Mouse (Mus musculus) limb, embryonic 14.5 days (tissue): ENCODE data around the gene Zbtb1. TPM values are rescaled to one million over a fixed set of nuclear protein-coding genes. Genes with fewer than 3 reads are reported as not detected.
A peak's percentile ranks its signal among the peaks of the same experiment; 100 is the strongest.

Source experiments
- ATAC-seq: fragments of 200-750 bp; cut with Nextera tagmentation; 2 replicates; pipeline ENCODE4 v1.8.0; 2017; ENCODE audit warnings: low read depth, moderate number of reproducible peaks, moderate TSS enrichment; ENCODE audit not compliant: low FRiP score
- DNase-seq: peaks from one replicate; pipeline ENCODE4 v3.0.0-alpha.2; 2015; ENCODE audit warnings: low spot score
- H3K27ac ChIP-seq: fragments of 300-500 bp; sonication (generic); replicated peaks from 2 replicates; pipeline ENCODE4 v1.5.1; 2014; ENCODE audit warnings: low read depth, mild to moderate bottlenecking, low read length, moderate library complexity, mixed read lengths
- H3K27me3 ChIP-seq: fragments of 300-500 bp; sonication (generic); 2 replicates; pipeline ENCODE4 v1.6.1; 2014; ENCODE audit warnings: low read length, mixed read lengths; ENCODE audit not compliant: control insufficient read depth, insufficient read depth
- H3K36me3 ChIP-seq: fragments of 300-500 bp; sonication (generic); 2 replicates; pipeline ENCODE4 v1.6.1; 2014; ENCODE audit warnings: mild to moderate bottlenecking, low read length, moderate library complexity, mixed read lengths; ENCODE audit not compliant: control insufficient read depth, insufficient read depth
- H3K4me1 ChIP-seq: fragments of 300-500 bp; sonication (generic); 2 replicates; pipeline ENCODE4 v1.6.1; 2014; ENCODE audit warnings: antibody characterized with exemption, low read length, mixed read lengths; ENCODE audit not compliant: control insufficient read depth, insufficient read depth
- H3K4me2 ChIP-seq: fragments of 300-500 bp; sonication (generic); replicated peaks from 2 replicates; pipeline ENCODE4 v1.6.1; 2014; ENCODE audit warnings: low read depth, mild to moderate bottlenecking, low read length, moderate library complexity; ENCODE audit not compliant: severe bottlenecking
- H3K4me3 ChIP-seq: fragments of 300-500 bp; sonication (generic); replicated peaks from 2 replicates; pipeline ENCODE4 v1.5.1; 2014; ENCODE audit warnings: low read length
- H3K9ac ChIP-seq: fragments of 300-500 bp; sonication (generic); 2 replicates; pipeline ENCODE4 v1.6.1; 2014; ENCODE audit warnings: mild to moderate bottlenecking, low read depth, low read length, moderate library complexity; ENCODE audit not compliant: severe bottlenecking
- H3K9me3 ChIP-seq: fragments of 300-500 bp; sonication (generic); 2 replicates; pipeline ENCODE4 v1.6.1; 2016; ENCODE audit warnings: low read length; ENCODE audit not compliant: control insufficient read depth
- POLR2A ChIP-seq: fragments of 200-500 bp; IDR thresholded peaks from 2 replicates; pipeline ENCODE4 v1.8.0; 2012; ENCODE audit warnings: inconsistent platforms, mild to moderate bottlenecking, moderate library complexity, borderline replicate concordance; ENCODE audit not compliant: insufficient read depth, insufficient read length; ENCODE audit errors: extremely low read depth
- WGBS: fragments of 180-500 bp; shearing (Covaris S2); extraction: QIAGEN DNeasy Blood & Tissue Kit; methylation state at CpG from one replicate; pipeline ENCODE4 v1.1.7; 2014; 5-methylcytosine and 5-hydroxymethylcytosine counted together
- polyA plus RNA-seq, 2 experiments: library from polyadenylated mRNA; depleted of rRNA in 1 of 2; stranded (reverse) in 1 of 2; unstranded in 1 of 2; fragments of >200 nt; fragmentation: Nextera tagmentation in 1 of 2; extraction: Ambion mirVana in 1 of 2; gene quantifications; 2 replicates each; pipeline versions ENCODE4 v1.2.1 to v1.2.3; 2012 to 2014

Gene Zbtb1
- polyA plus RNA-seq, 2 experiments, result 6.9 to 9.4 TPM

DNA sequence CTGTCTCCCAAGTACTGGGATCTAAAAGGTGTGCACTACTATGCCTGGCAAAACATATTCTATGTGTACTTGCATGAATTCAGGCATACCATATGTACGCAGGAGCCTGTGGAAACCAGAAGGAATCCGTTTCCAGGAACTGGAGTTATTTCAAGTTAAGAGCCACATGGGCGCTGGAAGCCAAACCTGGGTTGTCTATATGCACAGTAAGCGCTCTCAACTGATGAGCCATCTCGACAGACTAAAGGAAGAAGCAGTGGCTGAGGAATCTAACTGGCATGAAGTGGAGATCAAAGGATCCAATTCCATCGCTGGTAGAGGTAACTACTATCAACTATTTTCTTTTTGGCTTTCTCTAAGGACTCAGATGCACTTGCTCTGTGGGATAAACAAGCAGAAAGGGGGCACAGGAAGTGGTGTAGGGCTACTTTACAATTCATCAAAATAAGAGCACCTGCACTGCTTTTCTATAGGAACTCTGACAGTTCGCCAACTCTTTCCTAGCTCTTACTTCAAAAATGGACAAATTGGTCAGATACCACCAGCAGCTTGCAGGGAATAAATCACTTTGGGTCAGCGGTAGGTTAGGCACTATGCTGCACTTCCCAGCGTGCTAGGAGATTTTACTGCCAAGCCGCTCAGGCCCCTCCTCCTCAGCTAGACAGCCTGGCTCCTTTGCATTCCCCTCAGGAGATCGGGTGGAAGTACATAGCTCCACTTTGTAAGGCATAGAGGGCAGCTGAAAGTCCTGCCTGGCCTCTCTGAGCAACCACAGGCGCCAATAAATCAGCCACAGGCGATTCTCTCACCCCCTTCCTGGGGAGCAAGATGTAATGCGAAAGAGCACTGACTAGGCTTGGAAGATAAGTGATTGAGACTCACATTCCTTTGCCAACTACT, 2.7 kb upstream of the Zbtb1 start:
- Histone ChIP-seq H3K4me3 (peak overlapping the region; percentile 96), H3K36me3 (0 out of 2 replicates have a peak, but pooled peaks cover 7% of the 10 kb centered on the region), H3K4me1 (peaks cover 26% of the 10 kb centered on the region), H3K27ac (peak overlapping the region; percentile 52), H3K27me3 (no peaks in the 10 kb centered on the region), H3K9me3 (no peaks in the 10 kb centered on the region), H3K9ac (peak overlapping the region; percentile 99; the same call in 1 of the 2 replicates), H3K4me2 (peak overlapping the region; percentile 83)
- WGBS, result 14% methylated on average over 14 of the region's 14 CpGs
- TF ChIP-seq POLR2A, result no peak
- ATAC-seq (no peak), DNase-seq (peak; percentile 48)

DNA sequence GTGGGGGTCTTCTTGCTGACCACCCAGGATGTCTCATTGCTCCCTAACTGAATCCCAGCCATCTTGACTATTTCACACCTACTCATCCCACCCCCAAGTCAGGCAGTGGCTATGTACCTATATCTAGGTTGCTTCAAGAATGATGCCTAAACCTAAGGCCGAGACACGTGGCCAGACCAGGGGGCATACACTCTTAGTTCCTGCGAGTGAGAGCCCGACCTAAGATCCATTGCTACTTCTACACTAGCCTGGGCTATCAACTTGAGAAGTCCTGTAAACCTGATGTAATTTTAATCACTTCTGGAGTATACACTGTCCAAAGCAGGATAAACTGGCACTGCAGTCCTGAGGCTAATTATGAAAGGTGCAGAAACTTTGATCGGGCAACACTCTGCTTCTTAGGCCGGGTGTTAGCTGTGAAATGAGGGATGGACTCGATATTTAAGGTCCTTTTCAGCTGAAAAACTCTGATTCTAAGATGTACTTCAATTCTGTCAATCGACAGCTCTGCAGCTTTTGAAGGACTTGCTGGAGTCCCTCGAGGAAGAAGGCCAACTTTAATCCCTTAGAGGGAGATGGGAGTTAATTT, 1.8 kb upstream of the Zbtb1 start:
- ATAC-seq (no peak), DNase-seq (no peak)
- peak overlapping the region; percentile 99 for H3K9ac ChIP-seq
- peak overlapping the region; percentile 83 for H3K4me2 ChIP-seq
- peak overlapping the region; percentile 96 for H3K4me3 ChIP-seq
- H3K36me3 ChIP-seq, result 0 out of 2 replicates have a peak, but pooled peaks cover 5% of the 10 kb centered on the region
- no peak for TF ChIP-seq POLR2A
- H3K27me3 ChIP-seq, result no peaks in the 10 kb centered on the region
- H3K9me3 ChIP-seq, result no peaks in the 10 kb centered on the region
- H3K27ac ChIP-seq, result peak overlapping the region; percentile 52; the same call in 1 of the 2 replicates
- 7% methylated on average over 9 of the region's 9 CpGs for WGBS
- H3K4me1 ChIP-seq, result peaks cover 33% of the 10 kb centered on the region

DNA sequence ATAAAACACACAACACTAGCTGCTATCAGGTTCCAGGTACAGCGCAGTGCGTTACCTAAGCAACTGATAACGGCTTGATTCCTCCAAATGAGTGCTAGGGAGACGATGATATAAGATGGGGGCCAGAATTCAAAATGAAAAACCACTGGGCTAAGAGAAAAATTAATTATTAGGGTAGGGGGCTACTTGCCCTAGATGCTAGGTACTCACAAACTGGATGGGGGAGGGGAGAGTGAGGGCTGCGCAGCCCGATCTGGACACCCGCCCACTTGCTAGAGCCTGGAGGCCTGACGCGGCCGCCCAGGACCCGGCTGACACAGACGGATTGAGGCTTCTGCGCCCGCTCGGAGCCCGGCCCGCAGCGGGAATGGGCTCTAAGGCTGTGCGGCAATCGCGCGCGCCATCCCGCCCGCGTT, 1.3 kb upstream of the Zbtb1 start:
- H3K36me3 ChIP-seq, result 0 out of 2 replicates have a peak, but pooled peaks cover 4% of the 10 kb centered on the region
- H3K4me3 ChIP-seq, result peak overlapping the region; percentile 96
- no peak for TF ChIP-seq POLR2A
- WGBS, result 1% methylated on average over 23 of the region's 26 CpGs
- peak; percentile 58 for DNase-seq
- H3K4me1 ChIP-seq, result peaks cover 33% of the 10 kb centered on the region
- peak overlapping the region; percentile 99 for H3K9ac ChIP-seq
- peak; percentile 9 for ATAC-seq
- no peaks in the 10 kb centered on the region for H3K27me3 ChIP-seq
- no peaks in the 10 kb centered on the region for H3K9me3 ChIP-seq
- peak overlapping the region; percentile 100 for H3K27ac ChIP-seq
- peak overlapping the region; percentile 83 for H3K4me2 ChIP-seq

DNA sequence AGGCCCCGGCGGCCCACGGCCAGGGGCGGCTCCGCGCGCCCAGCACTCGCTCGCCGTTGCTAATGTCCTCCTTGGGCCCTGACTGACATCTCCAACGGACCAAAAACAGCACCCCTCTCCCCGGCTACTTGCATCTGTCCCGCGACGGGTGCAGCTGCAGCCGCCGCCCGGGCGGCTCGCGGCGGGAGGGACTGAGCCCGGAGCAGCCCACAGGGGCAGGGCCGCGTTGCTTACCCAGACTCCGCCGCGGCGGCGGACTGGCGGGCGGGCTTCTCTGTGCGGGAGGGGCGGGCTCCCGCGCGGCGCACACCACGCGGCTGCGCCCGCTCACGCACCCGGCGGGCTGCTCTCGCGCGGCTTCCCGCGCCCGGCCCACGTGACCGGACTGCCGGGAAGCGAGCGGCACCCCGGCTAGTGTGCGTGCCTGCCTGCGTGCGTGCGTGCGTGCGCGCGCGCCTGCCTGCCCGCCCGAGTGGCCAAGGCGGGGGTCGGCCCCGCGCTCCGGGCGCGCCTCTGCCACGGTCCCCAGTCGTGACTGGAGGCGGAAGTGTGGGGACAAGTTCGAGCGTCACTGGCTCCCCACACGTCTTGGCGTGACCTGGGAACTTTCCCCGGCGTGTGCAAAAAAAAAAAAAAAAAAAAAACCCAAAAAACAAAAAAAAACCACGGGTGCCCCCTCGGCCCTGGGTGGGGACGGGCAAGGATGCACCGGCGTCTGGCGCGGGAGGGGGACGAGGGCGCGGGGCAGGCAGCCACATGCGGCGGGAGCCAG, 674 bp upstream of the Zbtb1 start, which contains the start of gene Zbtb25:
Zbtb25 (minus strand) TSS at position 397 of the 772 bp plus-strand sequence.
- Histone ChIP-seq H3K27ac (peak within 1 kb of the TSS; percentile 100), H3K4me3 (peak within 1 kb of the TSS; percentile 96), H3K36me3 (no peaks in the 10 kb centered on the region), H3K4me1 (peaks cover 37% of the 10 kb centered on the region), H3K4me2 (peak within 1 kb of the TSS; percentile 83), H3K9ac (peak within 1 kb of the TSS; percentile 99), H3K27me3 (no peaks in the 10 kb centered on the region), H3K9me3 (no peaks in the 10 kb centered on the region)
- ATAC-seq, result peak; percentile 79
- DNase-seq, result peak; percentile 86
- under 1% methylated on average over 39 of the region's 96 CpGs for WGBS
- TF ChIP-seq POLR2A, result peak; percentile 43; the same call in 1 of the 2 replicates
